Mouse (Mus musculus): Measurements from ENCODE around the gene Atp9a.

GRCm38 (mm10) chr2:168584857-168585256 lies 157.4 kb downstream of the Atp9a start:
- TF ChIP-seq NRF1 (IDR thresholded peaks at IDR 0.05; ENCODE audit: insufficient read depth, low read depth, low read length, poor library complexity, severe bottlenecking) (no peak), TBP (IDR thresholded peaks at IDR 0.05; ENCODE audit: low read depth, low read length) (no peak), MAFK (IDR thresholded peaks at IDR 0.05; ENCODE audit: borderline replicate concordance, low read depth, low read length) (no peak), UBTF (IDR thresholded peaks at IDR 0.05; ENCODE audit: borderline replicate concordance, insufficient read depth, low read depth, low read length) (no peak), NELFE (IDR thresholded peaks at IDR 0.05; ENCODE audit: low read depth, low read length) (no peak)

All from MEL (cell line).